Mouse (Mus musculus): ENCODE results near the gene Rora.
A peak's percentile ranks its signal among the peaks of the same experiment; 100 is the strongest.

Rora gene

GRCm38 (mm10) chr9:69290018-69290880, 636.7 kb downstream of the Rora start:
- peak; percentile 22 to 32 for DNase-seq (ENCODE audit: low spot score in 2 of 2)

- DNase-seq (ENCODE audit: low spot score in 2 of 2), result peak; percentile 15 to 23
Measured at GRCm38 (mm10) chr9:69290881-69291450, 637.4 kb downstream of the Rora start.

GRCm38 (mm10) chr9:69291451-69291850, 637.9 kb downstream of the Rora start:
- no peak for DNase-seq (ENCODE audit: low spot score in 2 of 2)

GRCm38 (mm10) chr9:69292353-69292752, 638.8 kb downstream of the Rora start:
- DNase-seq (ENCODE audit: low spot score in 2 of 2), result no peak

GRCm38 (mm10) chr9:69292776-69293687, 639.4 kb downstream of the Rora start:
- no peak for DNase-seq (ENCODE audit: low spot score in 2 of 2)

- no peak for DNase-seq (ENCODE audit: low spot score in 2 of 2)
Measured at GRCm38 (mm10) chr9:69293688-69294074, 640.1 kb downstream of the Rora start.

- no peak for DNase-seq (ENCODE audit: low spot score in 2 of 2)
Measured at GRCm38 (mm10) chr9:69294426-69294825, 640.8 kb downstream of the Rora start.

- no peak for DNase-seq (ENCODE audit: low spot score in 2 of 2)
Measured at GRCm38 (mm10) chr9:69294856-69295255, 641.3 kb downstream of the Rora start.

GRCm38 (mm10) chr9:69295826-69296225, 642.2 kb downstream of the Rora start:
- DNase-seq (ENCODE audit: low spot score in 2 of 2), result no peak

GRCm38 (mm10) chr9:69296418-69296817, 642.8 kb downstream of the Rora start:
- DNase-seq (ENCODE audit: low spot score in 2 of 2), result peak; percentile 71 to 73

- DNase-seq (ENCODE audit: low spot score in 2 of 2), result no peak
Measured at GRCm38 (mm10) chr9:69297766-69298375, 644.3 kb downstream of the Rora start.

GRCm38 (mm10) chr9:69298566-69299335, 645.2 kb downstream of the Rora start:
- no peak for DNase-seq (ENCODE audit: low spot score in 2 of 2)

GRCm38 (mm10) chr9:69299484-69299883, 645.9 kb downstream of the Rora start:
- DNase-seq (ENCODE audit: low spot score in 2 of 2), result no peak

- DNase-seq (ENCODE audit: low spot score in 2 of 2), result no peak
Measured at GRCm38 (mm10) chr9:69300296-69300695, 646.7 kb downstream of the Rora start.

- DNase-seq (ENCODE audit: low spot score in 2 of 2), result peak; percentile 33 to 34
Measured at GRCm38 (mm10) chr9:69301445-69301844, 647.9 kb downstream of the Rora start.

- no peak for DNase-seq (ENCODE audit: low spot score in 2 of 2)
Measured at GRCm38 (mm10) chr9:69301955-69302354, 648.4 kb downstream of the Rora start.

- DNase-seq (ENCODE audit: low spot score in 2 of 2), result no peak
Measured at GRCm38 (mm10) chr9:69302846-69303245, 649.3 kb downstream of the Rora start.

- no peak for DNase-seq (ENCODE audit: low spot score in 2 of 2)
Measured at GRCm38 (mm10) chr9:69303346-69303944, 649.9 kb downstream of the Rora start.

- no peak for DNase-seq (ENCODE audit: low spot score in 2 of 2)
Measured at GRCm38 (mm10) chr9:69303962-69304361, 650.4 kb downstream of the Rora start.

- no peak for DNase-seq (ENCODE audit: low spot score in 2 of 2)
Measured at GRCm38 (mm10) chr9:69304492-69304891, 650.9 kb downstream of the Rora start.

- DNase-seq (ENCODE audit: low spot score in 2 of 2), result no peak
Measured at GRCm38 (mm10) chr9:69304991-69305390, 651.4 kb downstream of the Rora start.
